Mouse (Mus musculus): Measurements from ENCODE around the gene Mcm5. TPM values are rescaled to one million over a fixed set of nuclear protein-coding genes. Genes with fewer than 3 reads are reported as not detected.

The Mcm5 gene
- polyA plus RNA-seq, 1 experiment from 2014 or later = 61.9 TPM

DNA sequence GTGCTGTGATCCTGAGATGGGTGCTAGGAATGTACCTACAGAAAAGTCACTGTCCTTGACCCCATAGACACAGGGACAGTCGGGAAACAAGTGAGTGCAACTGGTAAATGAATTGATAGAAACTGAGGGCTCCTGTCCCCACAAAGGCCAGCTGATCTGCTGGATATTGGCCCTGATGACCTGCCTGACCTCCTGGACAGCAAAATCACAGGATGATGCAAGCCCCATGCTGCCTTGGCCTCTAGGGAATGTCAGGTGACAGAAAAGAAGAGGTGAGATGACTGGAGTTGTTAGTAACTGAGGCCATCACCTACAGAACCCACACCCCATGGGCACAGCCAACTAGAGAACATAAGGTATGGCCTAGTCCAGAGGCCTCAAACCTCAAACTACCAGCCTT, 31.2 kb upstream of the Mcm5 start:
- H3K27ac ChIP-seq (ENCODE audit: low read length) = no peak overlapping the region
- H3K9ac ChIP-seq (replicated peaks; ENCODE audit: low read depth, low read length) = no peak overlapping the region
- 88% methylated on average over 1 of the region's 1 CpGs for WGBS
- H3K4me3 ChIP-seq (replicated peaks; ENCODE audit: low read length) = no peak overlapping the region
- H3K9me3 ChIP-seq (ENCODE audit: control insufficient read depth, low read length) = no peaks in the 10 kb centered on the region
- H3K4me2 ChIP-seq (ENCODE audit: low read length) = no peak overlapping the region
- H3K36me3 ChIP-seq (ENCODE audit: control insufficient read depth, insufficient read depth) = no peaks in the 10 kb centered on the region
- H3K27me3 ChIP-seq (replicated peaks; ENCODE audit: control insufficient read depth, insufficient read depth, low read length) = no peaks in the 10 kb centered on the region
- ATAC-seq = no peak
- H3K4me1 ChIP-seq (replicated peaks; ENCODE audit: control insufficient read depth, insufficient read depth, low read length) = no peaks in the 10 kb centered on the region

DNA sequence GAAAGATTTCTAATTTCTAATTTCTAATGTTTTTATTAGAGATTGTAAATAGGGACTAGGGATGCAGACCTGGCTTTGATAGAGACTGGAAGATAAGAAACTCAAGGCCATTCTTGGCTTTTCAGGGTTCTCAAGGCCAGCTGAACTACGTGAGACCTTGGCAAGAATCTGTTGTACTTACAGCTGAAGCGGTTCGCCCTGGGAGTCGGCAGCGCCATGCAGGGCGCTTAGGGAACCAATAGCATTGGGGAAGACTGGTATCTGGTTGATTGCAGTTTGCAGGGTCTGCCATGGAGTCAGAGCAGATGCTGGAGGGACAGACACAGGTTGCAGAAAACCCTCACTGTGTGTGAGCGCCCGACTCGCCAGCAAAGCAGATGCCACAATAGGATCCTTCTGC, 30.5 kb upstream of the Mcm5 start:
- Histone ChIP-seq H3K9me3 (ENCODE audit: control insufficient read depth, low read length) (no peaks in the 10 kb centered on the region), H3K4me3 (replicated peaks; ENCODE audit: low read length) (no peak overlapping the region), H3K36me3 (ENCODE audit: control insufficient read depth, insufficient read depth) (no peaks in the 10 kb centered on the region), H3K27me3 (replicated peaks; ENCODE audit: control insufficient read depth, insufficient read depth, low read length) (no peaks in the 10 kb centered on the region), H3K4me2 (ENCODE audit: low read length) (no peak overlapping the region), H3K27ac (ENCODE audit: low read length) (no peak overlapping the region), H3K9ac (replicated peaks; ENCODE audit: low read depth, low read length) (no peak overlapping the region), H3K4me1 (replicated peaks; ENCODE audit: control insufficient read depth, insufficient read depth, low read length) (peaks cover 3% of the 10 kb centered on the region)
- ATAC-seq = no peak
- 97% methylated on average over 9 of the region's 9 CpGs for WGBS

DNA sequence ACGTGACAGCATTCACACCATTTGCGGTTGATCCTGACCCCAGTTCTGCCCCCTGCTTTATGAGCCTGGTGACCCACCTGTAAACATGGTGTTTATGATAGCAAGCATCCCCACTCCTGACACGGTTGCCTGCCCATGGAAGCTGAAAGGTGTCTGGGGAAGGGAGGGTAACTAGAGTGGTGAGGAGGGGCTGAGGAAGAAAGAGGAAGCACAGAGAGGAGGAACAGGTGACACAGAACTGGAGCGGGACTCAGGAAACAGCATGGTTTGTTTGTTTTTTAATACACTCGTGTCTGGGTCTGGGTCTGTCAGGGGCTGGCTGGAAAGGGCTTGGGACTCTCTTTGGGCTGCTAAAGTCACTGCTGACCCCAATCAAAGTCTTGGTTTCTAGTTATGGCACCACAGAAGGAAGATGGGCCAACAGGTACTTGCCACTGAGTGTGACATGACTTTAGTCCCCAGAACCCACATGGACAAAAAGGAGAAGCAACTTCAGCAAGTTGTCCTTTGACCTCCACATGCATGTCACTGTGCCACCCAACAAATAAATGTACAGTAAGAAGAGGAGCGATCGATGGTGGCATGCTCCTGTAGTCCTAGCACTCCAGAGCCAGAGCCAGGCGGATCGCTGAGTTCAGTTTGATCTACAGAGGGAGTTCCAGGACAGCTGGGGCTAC, 27.9 kb upstream of the Mcm5 start:
- Histone ChIP-seq H3K27ac (ENCODE audit: low read length) (no peak overlapping the region), H3K27me3 (replicated peaks; ENCODE audit: control insufficient read depth, insufficient read depth, low read length) (no peaks in the 10 kb centered on the region), H3K36me3 (ENCODE audit: control insufficient read depth, insufficient read depth) (no peaks in the 10 kb centered on the region), H3K4me2 (ENCODE audit: low read length) (no peak overlapping the region), H3K4me3 (replicated peaks; ENCODE audit: low read length) (no peak overlapping the region), H3K9me3 (ENCODE audit: control insufficient read depth, low read length) (no peaks in the 10 kb centered on the region), H3K4me1 (replicated peaks; ENCODE audit: control insufficient read depth, insufficient read depth, low read length) (peaks cover 4% of the 10 kb centered on the region), H3K9ac (replicated peaks; ENCODE audit: low read depth, low read length) (no peak overlapping the region)
- ATAC-seq = no peak
- 85% methylated on average over 9 of the region's 9 CpGs for WGBS

DNA sequence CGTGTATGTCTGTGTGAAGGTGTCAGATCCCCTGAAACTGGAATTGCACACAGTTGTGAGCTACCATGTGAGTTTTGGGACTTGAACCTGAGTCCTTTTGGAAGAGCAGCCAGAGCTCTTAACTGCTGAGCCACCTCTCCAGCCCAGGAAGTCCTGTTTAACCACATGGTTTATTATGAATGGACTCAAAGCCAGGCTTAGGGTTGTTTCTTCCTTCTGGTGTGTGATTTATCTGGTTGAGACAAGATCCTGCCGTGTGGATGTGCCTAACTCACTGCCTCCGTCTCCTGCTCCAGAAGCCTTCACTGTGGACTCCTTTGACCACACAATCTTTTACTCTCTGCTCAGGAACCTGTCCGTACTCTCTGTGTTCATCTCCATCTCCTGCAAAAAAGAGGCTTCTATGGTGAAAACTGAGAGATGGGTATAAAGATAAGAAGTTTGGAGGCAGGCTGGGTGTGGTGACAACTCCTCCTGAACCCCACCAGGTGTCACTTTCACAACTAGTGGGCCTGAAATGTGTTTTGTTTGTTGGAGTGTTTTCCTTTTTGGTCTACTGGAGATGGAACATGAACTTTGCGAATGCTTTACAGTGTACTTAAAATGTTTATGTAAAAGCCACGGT, 27.1 kb upstream of the Mcm5 start:
- no peaks in the 10 kb centered on the region for H3K9me3 ChIP-seq (ENCODE audit: control insufficient read depth, low read length)
- H3K27ac ChIP-seq (ENCODE audit: low read length) = no peak overlapping the region
- H3K4me3 ChIP-seq (replicated peaks; ENCODE audit: low read length) = no peak overlapping the region
- no peak overlapping the region for H3K4me2 ChIP-seq (ENCODE audit: low read length)
- no peaks in the 10 kb centered on the region for H3K36me3 ChIP-seq (ENCODE audit: control insufficient read depth, insufficient read depth)
- H3K9ac ChIP-seq (replicated peaks; ENCODE audit: low read depth, low read length) = no peak overlapping the region
- H3K4me1 ChIP-seq (replicated peaks; ENCODE audit: control insufficient read depth, insufficient read depth, low read length) = peaks cover 4% of the 10 kb centered on the region
- no peaks in the 10 kb centered on the region for H3K27me3 ChIP-seq (replicated peaks; ENCODE audit: control insufficient read depth, insufficient read depth, low read length)
- ATAC-seq = no peak
- 86% methylated on average over 6 of the region's 6 CpGs for WGBS

DNA sequence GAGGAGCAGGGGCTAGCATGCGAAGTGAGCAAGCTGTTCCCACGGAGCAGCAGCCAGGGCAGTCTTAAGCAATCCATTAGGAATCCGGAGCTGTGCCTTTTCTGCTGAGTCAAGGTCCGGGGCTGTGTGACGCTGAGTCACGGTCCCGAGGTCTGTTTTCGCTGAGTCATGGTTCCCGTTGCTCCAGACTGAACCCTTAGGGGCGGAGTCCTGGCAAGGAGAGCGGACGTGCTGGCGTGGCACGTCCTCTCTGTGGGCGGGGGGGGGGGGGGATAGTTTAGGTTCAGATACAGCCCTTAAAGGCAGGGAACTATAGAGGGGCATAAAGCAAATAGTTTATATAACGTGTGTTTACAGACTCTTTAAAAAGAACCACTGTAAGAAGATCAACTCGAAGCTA, 25.5 kb upstream of the Mcm5 start:
- no peaks in the 10 kb centered on the region for H3K9me3 ChIP-seq (ENCODE audit: control insufficient read depth, low read length)
- peak; percentile 95 for ATAC-seq
- 9% methylated on average over 15 of the region's 17 CpGs for WGBS
- peaks cover 4% of the 10 kb centered on the region for H3K4me1 ChIP-seq (replicated peaks; ENCODE audit: control insufficient read depth, insufficient read depth, low read length)
- no peaks in the 10 kb centered on the region for H3K36me3 ChIP-seq (ENCODE audit: control insufficient read depth, insufficient read depth)
- H3K4me3 ChIP-seq (replicated peaks; ENCODE audit: low read length) = peak overlapping the region; percentile 23
- no peaks in the 10 kb centered on the region for H3K27me3 ChIP-seq (replicated peaks; ENCODE audit: control insufficient read depth, insufficient read depth, low read length)
- peak overlapping the region; percentile 48 for H3K4me2 ChIP-seq (ENCODE audit: low read length)
- no peak overlapping the region for H3K27ac ChIP-seq (ENCODE audit: low read length)
- no peak overlapping the region for H3K9ac ChIP-seq (replicated peaks; ENCODE audit: low read depth, low read length)

DNA sequence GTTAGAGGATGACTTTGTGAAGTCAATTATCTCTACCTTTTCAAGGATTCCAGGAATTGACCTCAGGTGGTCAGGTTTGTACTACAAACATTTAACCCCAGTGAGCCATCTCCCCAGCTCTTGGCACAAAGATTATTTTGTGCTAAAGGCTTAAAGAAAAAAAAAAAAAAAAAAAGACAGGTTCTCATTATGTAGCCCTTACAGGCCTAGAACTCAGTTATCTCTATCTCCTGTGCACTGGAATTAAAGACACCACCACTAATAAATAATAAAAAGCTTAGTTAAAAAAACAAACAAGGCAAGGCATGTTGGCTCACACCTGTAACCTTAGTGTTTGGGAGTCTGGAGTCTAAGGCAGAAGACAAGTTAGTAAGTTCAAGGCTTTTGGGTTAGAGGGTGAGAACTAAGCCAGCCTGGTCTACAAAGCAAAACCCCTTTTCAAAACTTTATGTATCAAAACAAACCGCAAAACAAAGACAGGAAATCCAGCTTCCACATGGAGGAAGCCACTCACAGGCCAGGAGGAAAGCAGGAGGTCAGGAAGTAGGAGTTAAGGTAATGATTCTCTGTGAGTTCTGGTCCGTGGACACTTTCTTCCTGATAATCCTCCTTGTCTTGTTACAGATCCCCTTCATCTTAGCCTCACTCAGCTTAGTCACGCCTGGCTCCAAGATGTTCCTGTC, 24.8 kb upstream of the Mcm5 start:
- peaks cover 6% of the 10 kb centered on the region for H3K4me1 ChIP-seq (replicated peaks; ENCODE audit: control insufficient read depth, insufficient read depth, low read length)
- H3K27me3 ChIP-seq (replicated peaks; ENCODE audit: control insufficient read depth, insufficient read depth, low read length) = no peaks in the 10 kb centered on the region
- H3K9ac ChIP-seq (replicated peaks; ENCODE audit: low read depth, low read length) = no peak overlapping the region
- ATAC-seq = no peak
- H3K4me3 ChIP-seq (replicated peaks; ENCODE audit: low read length) = no peak overlapping the region
- 83% methylated on average over 3 of the region's 3 CpGs for WGBS
- H3K9me3 ChIP-seq (ENCODE audit: control insufficient read depth, low read length) = no peaks in the 10 kb centered on the region
- H3K27ac ChIP-seq (ENCODE audit: low read length) = no peak overlapping the region
- H3K4me2 ChIP-seq (ENCODE audit: low read length) = no peak overlapping the region
- no peaks in the 10 kb centered on the region for H3K36me3 ChIP-seq (ENCODE audit: control insufficient read depth, insufficient read depth)

DNA sequence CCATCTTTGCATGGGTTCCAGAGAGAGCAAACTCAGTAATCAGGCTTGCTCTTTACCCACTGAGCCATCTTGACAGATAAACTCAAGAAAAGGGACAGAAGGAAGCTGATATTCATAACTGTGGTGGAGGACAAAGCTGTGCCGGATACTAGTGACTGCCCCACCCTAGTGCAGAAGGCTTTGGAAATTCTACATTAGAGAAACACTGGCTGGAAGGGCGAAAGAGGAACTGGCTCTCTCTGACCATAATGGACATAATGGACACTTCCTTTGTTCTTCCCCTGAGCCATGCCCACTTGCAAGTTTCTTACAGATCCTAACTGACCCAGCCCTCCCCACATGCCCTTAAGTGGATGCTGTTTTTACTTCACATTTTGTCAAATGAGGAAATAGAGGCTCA, 23.4 kb upstream of the Mcm5 start:
- Histone ChIP-seq H3K36me3 (ENCODE audit: control insufficient read depth, insufficient read depth) (no peaks in the 10 kb centered on the region), H3K9me3 (ENCODE audit: control insufficient read depth, low read length) (no peaks in the 10 kb centered on the region), H3K27me3 (replicated peaks; ENCODE audit: control insufficient read depth, insufficient read depth, low read length) (no peaks in the 10 kb centered on the region), H3K4me2 (ENCODE audit: low read length) (no peak overlapping the region), H3K4me1 (replicated peaks; ENCODE audit: control insufficient read depth, insufficient read depth, low read length) (peaks cover 6% of the 10 kb centered on the region), H3K9ac (replicated peaks; ENCODE audit: low read depth, low read length) (no peak overlapping the region), H3K4me3 (replicated peaks; ENCODE audit: low read length) (no peak overlapping the region), H3K27ac (ENCODE audit: low read length) (no peak overlapping the region)
- WGBS = 77% methylated on average over 2 of the region's 2 CpGs
- no peak for ATAC-seq

DNA sequence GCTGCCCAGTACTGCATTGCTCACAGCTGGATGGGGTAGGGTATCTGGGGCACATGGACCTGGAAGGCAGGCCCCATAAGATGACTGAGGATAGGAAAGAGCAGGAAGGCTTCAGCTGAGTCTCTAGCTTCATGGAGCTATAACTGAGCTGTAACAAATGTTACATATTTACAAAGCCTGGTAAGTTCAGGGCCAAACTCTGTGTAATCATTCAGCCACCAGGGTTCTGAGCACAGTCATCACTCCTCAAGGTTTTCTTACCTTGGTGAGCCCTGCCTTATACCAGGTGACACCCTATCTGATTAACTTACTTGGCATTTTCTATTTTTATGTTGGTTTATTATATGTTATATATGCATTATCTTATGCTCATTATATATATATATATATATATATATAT, 22.2 kb upstream of the Mcm5 start:
- Histone ChIP-seq H3K4me1 (replicated peaks; ENCODE audit: control insufficient read depth, insufficient read depth, low read length) (peaks cover 6% of the 10 kb centered on the region), H3K4me3 (replicated peaks; ENCODE audit: low read length) (no peak overlapping the region), H3K27me3 (replicated peaks; ENCODE audit: control insufficient read depth, insufficient read depth, low read length) (no peaks in the 10 kb centered on the region), H3K27ac (ENCODE audit: low read length) (no peak overlapping the region), H3K36me3 (ENCODE audit: control insufficient read depth, insufficient read depth) (no peaks in the 10 kb centered on the region), H3K4me2 (ENCODE audit: low read length) (no peak overlapping the region), H3K9ac (replicated peaks; ENCODE audit: low read depth, low read length) (no peak overlapping the region), H3K9me3 (ENCODE audit: control insufficient read depth, low read length) (no peaks in the 10 kb centered on the region)
- ATAC-seq = no peak

DNA sequence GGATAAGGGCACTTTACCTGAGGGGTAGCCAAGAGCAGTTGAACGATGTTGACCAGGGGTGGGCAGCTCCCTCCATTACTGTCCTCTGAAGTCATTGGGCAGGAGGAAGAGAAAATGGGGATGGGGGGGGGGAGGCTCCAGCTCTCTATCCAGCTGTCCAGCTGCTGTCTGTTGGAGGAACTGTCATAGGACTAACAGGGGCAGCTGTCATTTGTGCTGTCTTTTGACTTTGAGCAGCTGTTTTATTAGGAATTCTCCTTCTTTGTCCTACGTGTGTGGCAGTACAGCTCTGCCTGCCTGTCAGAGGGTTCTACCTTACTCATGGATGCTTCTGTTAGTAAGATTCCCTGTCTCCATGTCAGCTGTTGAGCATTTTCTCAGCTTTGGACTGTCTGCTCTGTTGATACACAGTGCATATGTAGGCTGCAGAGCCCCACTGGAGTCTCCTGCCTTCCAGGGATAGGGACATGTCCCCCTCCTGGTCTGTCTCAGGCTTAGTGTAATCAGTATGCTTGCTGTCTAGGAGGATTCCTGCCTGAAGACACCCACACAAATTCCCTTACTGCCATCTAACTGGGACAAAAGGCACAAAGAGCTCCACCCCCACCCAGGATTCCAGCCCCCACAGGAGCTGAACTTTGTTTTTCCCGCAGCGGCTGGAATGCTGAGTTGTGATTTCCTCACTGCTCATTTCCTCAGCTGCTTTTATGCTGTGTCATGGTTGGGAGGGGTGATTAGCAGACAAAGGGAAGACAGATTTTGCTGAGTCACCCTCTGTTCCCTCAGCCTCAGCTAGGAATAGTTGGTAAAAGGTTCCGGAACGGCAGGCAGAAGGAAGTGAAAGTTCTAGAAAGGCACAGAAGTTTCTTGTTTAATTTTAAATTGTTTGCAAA, 20.1 kb upstream of the Mcm5 start:
- Histone ChIP-seq H3K9ac (replicated peaks; ENCODE audit: low read depth, low read length) (peak overlapping the region; percentile 35; the same call in 1 of the 2 replicates), H3K9me3 (ENCODE audit: control insufficient read depth, low read length) (no peaks in the 10 kb centered on the region), H3K36me3 (ENCODE audit: control insufficient read depth, insufficient read depth) (no peaks in the 10 kb centered on the region), H3K27me3 (replicated peaks; ENCODE audit: control insufficient read depth, insufficient read depth, low read length) (no peaks in the 10 kb centered on the region), H3K4me3 (replicated peaks; ENCODE audit: low read length) (no peak overlapping the region), H3K27ac (ENCODE audit: low read length) (no peak overlapping the region), H3K4me2 (ENCODE audit: low read length) (peak overlapping the region; percentile 29), H3K4me1 (replicated peaks; ENCODE audit: control insufficient read depth, insufficient read depth, low read length) (peaks cover 6% of the 10 kb centered on the region; the same call in 1 of the 2 replicates)
- 18% methylated on average over 6 of the region's 6 CpGs for WGBS
- ATAC-seq = peak; percentile 24
